Mouse (Mus musculus) thymus, postnatal 25 days (tissue): Measurements from ENCODE around the gene Fgfr2.

Source experiments
- DNase-seq: peaks from one replicate; pipeline ENCODE4 v3.0.0; 2022

The Fgfr2 gene

DNA sequence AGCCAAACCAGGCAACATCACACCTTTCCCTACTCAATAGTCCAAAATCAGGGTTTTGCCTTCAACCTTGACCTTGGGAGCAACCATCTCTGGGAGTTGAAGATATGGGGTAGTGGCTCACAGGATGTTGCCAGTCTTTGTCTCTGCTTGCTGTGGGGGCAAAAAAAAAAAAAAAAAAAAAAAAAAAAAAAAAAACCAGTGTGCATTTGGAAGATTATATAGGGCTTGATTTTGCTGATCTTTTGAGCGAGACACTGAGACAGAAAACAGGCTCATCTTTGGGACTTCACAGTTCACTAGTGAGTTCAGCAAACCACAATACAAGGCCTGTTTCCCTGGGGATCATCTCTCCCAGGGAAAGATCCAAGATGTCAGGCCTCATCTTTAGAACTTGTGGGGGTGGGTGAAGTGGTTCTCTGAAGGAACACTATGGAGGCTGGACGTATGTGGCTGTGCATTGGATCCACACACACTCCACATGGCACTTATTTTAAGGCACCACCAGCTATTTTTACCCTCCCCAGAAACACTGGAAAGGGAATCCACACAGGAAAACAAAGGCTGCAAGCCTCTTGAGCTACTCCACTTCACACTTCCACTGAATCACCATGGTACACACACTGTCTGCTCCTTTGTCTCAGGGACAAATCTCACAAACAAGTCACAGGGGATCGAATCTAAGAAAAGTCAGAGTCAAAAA lies 83.4 kb downstream of the Fgfr2 start:
- DNase-seq, result no peak

DNA sequence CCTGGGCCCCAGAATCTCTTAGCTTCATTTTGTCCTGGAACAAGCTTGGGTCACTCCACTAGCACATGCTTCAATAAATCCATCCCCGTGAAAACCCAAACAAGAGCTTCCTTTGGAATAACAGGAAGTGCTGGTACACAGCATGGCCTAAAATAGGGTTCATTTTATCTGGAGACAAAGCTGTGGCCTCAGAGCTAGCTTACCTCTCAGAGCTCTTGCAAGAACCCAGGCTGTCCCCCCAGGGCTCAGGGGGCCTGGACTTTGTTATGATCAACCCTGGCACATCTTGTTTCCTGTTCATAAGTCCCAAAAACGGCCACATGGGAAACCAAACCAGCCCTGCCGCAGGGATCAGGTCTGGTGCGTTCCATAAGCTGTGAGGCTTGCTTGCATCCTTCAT lies 85.5 kb downstream of the Fgfr2 start:
- no peak for DNase-seq

DNA sequence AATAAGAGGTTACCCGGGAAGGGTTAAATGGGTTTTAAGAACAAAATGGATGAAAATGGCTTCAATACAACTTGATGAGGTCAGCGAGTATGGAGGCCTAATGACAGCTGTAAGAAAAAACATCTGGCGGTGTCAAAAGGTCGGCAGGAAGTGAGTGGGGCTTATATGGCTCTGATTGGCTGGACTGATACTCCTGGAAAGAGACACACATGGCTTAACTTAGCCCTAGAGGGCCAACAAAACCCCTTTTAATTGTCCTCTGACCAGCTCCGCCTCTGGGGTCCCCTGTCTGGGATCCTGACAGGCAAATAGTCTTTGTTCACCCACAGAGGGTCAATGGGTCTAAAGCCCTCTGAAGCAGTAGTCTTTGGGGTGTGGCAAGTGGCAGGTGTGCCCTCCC lies 85.9 kb downstream of the Fgfr2 start:
- DNase-seq, result no peak

DNA sequence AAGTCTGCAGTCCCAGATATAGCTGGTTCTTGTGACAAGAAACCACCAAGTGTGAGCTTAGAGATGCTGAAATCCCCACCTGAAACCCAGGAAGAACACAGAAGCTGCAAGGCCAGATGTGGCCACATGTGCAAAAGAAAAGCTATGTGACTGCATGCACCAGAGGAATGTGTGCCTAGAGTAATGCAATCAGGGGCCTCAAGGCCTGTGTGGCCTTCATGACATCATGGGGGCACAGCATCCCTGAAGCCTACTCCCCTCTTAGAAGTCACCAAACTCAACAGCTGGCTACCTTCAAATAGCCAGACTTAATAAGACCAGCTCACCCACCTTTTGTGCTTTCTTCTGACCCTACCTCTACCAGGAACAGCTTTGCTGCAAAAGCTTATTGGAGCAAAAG lies 87.2 kb downstream of the Fgfr2 start:
- DNase-seq, result no peak

DNA sequence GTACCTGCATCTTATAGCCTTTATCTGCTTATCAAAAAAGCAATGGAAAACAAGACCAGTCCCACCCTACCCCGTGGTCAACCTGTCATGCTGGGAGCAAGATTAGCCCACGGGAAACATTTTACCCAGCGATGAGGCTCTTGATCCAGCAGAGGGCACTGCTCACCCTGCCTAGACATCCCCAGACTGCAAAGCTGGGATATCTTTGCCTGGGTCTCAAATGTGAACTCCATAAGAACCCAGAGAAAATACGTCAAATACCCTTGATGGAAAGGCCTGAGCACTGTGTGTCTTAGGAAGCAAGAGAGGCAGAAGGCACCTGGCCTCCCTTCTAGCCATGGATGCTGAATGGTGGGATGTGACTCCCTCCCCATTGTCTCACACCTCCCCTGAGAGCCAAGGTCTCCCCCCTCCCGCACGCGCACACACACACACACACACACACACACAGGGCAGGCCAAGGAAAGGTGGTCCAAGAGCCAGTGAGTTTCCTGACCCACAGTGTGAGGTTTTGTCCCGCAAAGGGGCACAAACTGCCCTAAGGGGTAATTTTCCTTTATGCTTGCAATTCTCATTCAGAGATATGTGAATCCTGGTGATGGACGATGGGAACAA lies 90.5 kb downstream of the Fgfr2 start:
- DNase-seq, result peak; percentile 6

DNA sequence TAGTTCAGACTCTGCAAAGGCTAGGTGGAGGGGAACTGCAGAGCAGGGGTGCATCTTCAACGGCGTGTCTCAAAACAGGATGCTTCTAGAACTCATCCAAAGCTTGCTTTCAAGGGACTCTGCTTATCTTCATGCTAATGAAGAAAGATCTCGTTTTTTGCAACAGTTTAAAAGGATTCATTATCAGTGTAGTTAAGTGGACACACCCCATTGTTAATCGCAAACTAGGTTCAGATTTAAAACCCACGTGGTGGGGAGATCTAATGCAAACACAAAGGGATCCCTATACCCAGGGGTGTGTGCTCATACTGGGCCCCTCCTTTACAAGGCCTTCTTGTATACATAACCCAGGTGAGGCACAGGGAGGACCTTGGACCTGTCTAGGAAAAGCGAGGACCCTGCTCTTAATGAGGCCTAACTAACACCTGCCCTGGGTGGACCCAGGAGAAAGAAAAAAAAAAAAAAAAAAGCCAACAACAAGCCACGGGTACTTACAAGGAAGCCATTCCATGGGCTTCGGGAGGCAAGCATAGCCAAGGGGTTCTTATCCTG lies 93.6 kb downstream of the Fgfr2 start:
- DNase-seq, result no peak

DNA sequence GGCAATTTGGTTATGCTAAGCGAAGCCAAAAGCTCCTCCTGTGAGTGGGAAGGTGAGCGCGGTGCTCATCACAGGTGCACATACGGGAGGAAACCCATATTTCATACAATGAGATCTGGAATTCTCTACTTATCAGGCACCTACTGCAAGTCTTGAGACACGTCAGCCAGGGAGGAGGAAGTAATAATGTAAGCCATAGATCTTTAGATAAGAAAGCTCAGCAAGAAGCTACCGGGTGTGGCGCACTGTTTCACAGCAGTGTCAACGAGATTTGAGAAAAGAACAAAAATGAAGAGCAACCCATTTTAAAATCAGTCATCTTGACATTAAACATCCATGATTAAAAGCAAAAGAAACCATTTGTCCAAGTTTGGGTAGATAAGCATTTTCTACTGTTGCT lies 94.1 kb downstream of the Fgfr2 start:
- no peak for DNase-seq

DNA sequence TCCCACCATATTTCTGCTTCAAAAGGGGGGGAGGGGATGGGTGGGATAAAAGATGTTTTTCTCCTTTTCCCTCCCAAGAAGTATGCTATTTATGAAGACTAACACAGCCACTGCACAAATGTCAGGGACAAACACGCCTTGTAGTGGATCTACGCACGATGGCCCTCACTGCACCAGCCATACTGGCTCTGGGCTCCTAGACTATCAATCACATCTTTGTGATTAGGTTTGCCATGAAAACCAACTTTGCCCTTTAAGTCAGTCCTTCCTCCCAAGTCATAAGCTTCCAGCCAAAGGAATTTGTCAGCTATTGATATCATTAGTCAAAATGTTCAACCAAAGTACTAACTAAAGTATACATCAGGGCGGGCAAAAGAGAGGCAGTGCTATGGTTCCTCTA lies 95.2 kb downstream of the Fgfr2 start:
- no peak for DNase-seq

DNA sequence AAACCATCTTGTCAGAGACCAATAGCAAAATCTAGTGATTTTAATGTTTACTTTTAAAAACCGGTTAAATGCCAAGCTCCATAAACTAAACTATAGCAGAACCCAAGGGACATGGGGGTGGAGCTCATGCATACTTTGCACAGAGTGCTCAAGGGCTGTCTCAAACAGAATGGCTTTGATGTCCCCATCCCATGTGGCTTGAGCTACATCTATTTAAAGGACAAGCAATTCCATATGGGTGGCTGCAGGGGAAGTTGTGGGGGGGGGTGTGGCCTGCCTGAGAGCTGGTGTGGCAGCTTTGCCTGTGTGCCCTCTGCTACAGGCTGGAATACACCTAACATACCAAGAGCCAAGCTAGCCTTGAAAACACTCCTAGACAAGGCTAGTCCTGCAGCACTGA lies 98.5 kb downstream of the Fgfr2 start:
- no peak for DNase-seq

DNA sequence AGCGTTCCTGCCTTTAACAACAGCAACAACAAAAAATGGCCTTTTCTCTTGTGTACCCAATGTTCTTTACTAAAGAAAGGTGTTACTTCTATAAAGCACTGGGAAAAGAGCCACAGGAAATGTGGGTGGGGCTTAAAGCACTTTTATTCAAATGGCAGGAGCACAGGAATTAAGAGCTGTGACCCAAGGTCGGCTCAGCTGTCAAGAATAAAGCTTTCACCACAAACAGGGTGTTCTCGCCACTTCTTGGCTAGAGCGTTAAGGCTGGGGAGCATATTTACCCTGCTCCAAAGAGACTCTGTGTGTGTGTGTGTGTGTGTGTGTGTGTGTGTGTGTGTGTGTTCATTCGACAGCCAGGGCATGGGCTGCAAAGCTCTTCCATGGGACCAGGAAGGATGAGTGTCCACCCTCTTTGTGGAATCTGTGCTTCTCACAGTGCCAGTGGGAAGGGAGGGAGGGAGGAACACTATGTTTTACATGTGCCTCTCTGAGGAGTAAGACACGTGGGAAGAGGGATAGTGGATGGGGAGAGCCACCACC lies 103.6 kb downstream of the Fgfr2 start:
- no peak for DNase-seq

DNA sequence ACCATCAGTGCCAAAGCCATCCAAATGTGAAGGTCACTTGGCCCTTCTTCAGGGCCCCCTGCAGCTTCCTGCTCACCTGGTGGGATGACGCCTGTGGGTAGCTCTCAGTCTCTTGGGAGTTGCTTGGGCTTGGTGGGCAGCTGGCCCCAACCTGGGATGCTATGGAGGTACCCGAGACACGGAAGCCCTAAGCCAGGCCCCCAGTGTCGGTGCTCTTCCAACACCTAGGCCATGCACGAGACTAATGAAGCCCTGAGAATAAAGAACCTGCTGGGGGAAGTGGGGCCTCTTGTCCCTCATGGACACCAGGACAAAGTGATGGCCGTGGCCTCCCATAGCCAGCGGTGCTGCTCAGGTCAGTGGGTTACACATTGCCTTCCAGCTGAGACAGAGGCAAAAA lies 104.2 kb downstream of the Fgfr2 start:
- no peak for DNase-seq

DNA sequence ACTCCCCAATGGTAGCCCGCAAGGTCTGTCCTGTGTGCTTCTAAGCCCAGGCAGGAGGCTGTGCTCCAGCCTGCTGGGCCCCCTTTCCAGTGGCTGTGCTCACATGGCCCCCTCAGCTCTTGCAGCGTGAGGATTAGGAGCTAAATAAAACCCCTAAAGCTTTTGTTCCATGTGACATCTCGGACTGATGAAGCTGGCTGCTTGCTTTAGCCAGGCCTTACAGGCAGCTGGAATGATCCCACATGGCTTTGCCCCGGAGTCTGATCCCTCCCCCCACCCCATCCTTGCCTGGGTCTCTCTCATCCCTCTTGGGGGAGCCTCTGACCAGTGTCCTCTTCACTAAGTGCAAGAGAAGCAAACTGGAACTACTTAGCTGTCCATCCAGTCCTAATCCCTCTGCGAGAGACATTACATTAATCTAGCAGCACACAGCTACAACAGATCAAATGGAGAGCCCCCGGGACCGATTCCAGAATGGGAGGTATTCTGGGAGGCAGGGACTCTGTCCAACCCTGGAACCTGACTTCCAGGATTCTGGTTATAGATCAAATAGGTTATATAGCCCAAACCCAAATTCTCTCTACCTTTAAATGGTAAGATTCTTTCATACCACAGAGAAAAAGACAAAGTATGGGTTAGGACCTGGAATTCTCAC lies 107.6 kb downstream of the Fgfr2 start:
- DNase-seq, result no peak

DNA sequence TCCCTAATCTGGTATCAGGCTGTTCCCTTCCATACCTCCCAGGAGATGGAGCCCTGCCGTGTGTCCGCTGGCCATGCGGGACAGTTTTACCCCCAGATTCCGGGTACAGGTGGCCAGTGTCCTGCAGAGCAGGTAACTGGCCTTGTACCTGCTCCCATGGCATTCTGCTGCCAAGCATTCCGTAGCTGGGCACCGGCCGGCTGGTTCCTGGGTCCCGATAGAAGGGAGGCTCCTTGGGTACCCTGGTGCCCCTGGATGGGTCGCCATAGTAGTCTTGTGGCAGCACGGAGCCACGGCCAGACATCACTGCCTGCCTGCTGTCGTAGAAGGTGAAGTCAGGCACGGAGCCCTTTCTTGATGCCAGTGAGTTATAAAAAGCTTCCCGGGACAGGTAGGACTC lies 108.5 kb downstream of the Fgfr2 start:
- no peak for DNase-seq

DNA sequence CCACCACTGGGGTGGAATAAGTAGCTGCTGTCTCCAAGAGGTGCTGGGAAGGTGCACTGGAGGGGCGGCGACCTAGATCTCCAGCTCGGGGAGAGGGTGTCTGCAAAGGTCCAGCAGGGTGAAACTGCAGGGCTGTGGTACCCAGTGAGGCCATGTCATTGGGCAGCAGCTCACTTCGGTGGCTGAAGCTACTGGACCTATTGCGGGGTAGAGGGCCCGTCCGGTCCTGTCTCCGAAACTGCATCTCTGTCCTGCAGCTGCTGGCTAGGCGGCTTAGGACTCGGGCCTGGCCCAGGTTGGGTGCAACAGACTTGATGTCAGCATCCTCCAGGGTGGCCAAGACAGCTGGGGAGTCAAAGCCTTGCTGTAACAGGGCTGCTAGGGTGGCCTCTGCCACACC lies 109.2 kb downstream of the Fgfr2 start:
- no peak for DNase-seq

DNA sequence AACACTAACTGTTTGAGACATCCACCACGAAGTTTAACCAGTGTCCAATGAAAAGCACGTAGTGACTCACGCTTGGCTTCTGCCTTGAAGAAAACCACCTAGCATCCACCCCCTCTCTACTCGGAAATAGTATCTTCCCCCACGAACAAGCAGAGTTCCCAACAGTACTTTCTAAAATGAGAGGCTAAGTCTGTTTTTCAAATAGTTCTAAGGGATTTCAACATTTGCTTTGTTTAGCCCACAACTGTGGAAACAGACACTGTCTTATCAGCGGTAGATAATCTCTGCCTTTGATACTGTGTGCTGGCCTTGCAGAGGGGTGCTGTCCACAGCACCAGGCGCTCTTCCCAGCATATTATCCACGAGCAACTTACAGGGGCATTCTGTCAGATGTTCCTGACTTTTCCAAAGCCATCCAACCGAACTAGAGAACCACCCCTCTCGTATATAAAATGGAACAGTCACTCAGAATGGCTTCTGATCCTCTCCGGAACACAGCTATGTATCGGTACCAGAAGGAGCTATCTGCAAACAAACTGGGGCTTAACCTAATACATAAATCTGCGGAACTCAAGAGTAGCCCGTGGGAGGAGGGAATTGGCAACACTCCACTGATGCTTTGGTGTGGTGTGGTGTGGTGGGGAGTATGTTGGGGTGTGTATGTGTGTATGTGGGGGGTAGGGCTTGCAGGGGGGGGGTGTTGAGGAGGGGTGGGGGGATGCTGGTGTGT lies 110.3 kb downstream of the Fgfr2 start:
- DNase-seq, result no peak

DNA sequence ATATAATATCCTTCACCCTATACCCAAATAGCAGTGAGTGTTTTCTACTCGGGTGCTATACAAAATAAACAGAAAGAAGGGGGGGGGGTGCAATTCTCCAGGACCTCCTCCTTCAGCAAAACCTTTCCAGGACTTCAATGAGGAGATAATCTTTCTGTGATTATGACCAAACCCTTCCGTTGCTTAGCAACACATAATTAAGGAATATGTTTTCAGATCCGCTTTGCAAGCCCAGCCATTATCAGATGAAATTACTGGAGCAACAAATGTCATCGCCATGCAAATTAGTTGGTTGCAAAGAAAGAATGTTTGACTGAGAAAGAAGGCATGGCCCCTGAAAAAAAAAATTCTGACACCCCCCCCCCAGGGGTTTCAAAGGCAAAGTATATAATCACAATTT lies 111.5 kb downstream of the Fgfr2 start:
- no peak for DNase-seq

DNA sequence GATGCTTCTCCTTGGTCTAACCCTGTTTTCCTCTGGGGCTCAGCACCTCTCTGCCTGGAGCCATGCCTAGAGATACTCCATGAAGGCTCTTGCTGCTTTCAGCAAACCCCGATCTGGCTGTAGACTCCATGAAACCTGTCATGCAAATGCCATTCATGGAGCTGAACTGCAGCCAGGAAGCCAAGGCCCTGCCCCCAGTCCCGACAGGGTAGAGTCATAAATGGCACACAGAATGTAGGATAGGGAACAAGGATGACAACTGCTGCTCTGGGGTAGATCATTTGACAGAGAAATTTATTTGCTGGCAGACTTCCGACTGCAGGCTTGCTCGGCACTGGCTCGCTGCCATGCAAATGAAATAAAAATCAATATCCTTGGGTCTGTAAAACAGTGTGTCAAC lies 112.0 kb downstream of the Fgfr2 start:
- DNase-seq, result no peak

DNA sequence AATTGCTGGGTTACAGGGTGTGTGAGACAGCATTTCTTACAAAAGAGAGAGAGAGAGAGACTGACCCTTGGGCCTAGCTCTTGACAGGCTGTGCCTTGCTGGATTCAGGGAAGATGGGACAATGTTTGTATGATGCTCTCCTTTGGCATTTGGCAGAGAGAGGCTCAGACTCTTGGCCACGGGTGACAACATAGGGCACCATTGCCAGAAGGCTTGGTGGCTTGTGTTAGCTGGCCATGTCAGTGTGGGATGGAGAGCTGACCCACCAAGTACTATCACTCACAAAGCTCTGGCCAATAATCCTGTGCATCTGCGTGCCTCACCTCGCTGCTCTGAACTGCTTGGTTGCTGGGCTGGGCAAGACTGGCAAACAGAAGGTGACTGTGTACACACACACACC lies 112.7 kb downstream of the Fgfr2 start:
- DNase-seq, result no peak

DNA sequence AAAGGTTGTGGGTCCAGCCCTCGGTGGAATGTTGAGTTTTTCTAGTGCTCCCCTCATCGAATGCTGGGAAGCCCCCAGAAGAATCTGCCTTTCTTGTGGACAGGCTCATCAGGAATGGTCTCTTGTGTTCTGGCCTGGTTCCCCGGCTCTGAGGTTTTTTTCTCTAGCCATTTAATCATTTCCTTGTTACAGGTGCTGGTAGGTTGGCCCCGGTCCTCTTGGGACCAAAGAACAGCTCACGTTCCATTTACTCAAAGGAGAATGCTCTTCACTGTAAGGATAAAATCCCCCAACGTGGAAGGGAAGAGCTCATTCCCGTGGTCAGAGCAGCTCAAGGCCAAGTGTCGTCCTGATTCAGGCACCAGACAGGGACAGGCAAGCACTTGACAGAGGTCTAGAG lies 113.5 kb downstream of the Fgfr2 start:
- DNase-seq, result no peak

DNA sequence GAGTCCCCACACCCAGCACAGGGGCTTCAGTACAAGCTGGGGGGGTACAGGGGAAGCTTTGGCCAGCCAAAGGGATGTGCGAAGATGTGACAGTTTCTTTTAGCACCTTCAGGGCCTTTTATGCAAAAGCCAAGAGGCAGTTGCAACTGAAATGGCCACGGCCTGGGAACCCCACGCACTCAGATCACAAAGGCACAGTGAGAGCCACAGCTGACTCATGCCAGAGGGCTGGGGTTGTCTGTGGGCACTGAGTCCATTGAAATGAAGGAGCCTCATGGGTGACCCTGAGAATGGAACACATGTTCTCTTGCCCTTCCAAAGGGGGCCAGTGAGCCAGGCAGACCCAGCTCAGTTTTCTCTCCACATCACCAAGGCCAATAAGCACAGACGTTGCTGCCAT lies 114.5 kb downstream of the Fgfr2 start:
- DNase-seq, result no peak

DNA sequence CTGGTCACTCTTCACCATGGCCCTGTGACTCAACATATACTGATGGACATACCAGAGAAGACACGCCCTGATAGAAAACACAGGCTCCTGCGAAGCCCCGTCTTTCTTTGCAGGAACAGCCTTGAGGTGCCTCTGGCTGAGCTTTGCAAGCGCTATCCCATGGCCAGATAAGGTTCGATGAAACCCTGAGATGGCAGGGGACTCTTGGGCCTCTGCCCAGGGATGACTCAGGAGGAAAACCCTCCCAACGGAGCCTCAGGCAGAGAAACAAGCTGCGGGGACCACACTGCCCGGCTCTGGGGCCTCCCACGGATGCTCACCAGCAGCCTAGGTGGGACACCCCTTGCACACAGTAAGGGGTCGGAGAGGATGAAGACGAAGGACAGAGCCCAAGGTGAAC lies 115.8 kb downstream of the Fgfr2 start:
- DNase-seq, result no peak

DNA sequence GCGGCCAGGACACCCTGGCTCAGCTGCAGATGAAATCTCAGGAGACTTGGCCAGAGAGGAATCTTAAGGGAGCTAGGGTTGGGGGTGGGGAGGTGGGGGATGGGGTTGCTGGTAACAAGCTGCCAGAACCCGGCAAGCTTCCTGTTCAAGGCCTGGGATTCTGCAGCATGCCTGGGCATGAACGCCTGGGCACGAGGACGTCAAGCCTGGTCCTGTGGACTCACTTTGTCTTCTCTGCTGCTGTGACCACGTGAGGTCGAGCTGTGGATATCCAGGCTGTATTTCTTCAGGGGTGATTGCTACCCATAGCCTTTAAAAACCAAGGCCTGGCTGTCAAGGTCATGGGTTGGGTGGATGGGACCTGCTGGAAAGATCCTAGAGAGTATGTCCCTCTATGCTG lies 117.4 kb downstream of the Fgfr2 start:
- DNase-seq, result no peak

DNA sequence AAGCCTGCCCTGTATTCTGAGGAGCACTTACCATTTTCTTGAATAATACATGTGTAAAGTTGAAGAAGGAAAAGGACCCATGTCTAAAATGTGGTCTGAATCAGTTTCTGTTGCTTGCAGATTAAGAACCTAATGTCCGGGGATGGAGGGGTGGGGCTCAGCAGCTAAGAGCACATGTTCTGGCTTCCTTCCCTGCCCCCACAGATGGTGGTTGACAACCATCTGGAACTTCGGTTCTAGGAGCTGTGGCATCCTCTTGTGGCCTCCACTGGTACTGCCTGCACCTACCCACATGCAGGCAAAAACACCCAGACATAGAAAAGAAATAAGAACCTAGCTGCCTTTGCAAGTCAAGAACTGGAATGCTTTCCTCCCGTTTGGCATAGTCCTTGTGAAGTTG lies 119.7 kb downstream of the Fgfr2 start:
- DNase-seq, result peak; percentile 72
